Mouse (Mus musculus): ENCODE measurements around the gene Fbxo36.

- TF ChIP-seq CTCF (IDR thresholded peaks at IDR 0.05; ENCODE audit: borderline replicate concordance, insufficient read depth, low read length) (no peak), POLR2A (IDR thresholded peaks at IDR 0.05; ENCODE audit: low read depth, low read length) (no peak)
These were observed 50.4 kb downstream of the Fbxo36 start for GRCm38 (mm10) chr1:84890005-84890393.
